Comparison of ENCODE assay signal across 8 mouse cellular contexts in genomic region chr7:81372337-81372920, GRCm38 (mm10). TPM values are rescaled to one million over a fixed set of nuclear protein-coding genes. Genes with fewer than 3 reads are reported as not detected.
DNase-seq lines count a peak whose midpoint lies in the region; ATAC-seq lines count a peak whose summit lies in the region.

No protein-coding gene starts in this region.

- H3K36me3 ChIP-seq in forebrain, embryonic 13.5 days (ENCODE audit: poor library complexity, severe bottlenecking), result no peaks in the 10 kb centered on the region
- H3K36me3 ChIP-seq in midbrain, embryonic 14.5 days (ENCODE audit: control insufficient read depth, insufficient read depth, low read length), result no peaks in the 10 kb centered on the region

- no peaks in the 10 kb centered on the region for H3K27me3 ChIP-seq in forebrain, embryonic 13.5 days
- no peaks in the 10 kb centered on the region for H3K27me3 ChIP-seq in midbrain, embryonic 14.5 days (ENCODE audit: control insufficient read depth, insufficient read depth, low read length)

- H3K9me3 ChIP-seq in forebrain, embryonic 13.5 days (replicated peaks), result no peaks in the 10 kb centered on the region
- H3K9me3 ChIP-seq in midbrain, embryonic 14.5 days (ENCODE audit: control insufficient read depth, low read length), result no peaks in the 10 kb centered on the region

- WGBS in forebrain, embryonic 13.5 days, result 9% methylated on average over 13 of the region's 13 CpGs
- 7% methylated on average over 13 of the region's 13 CpGs for WGBS in midbrain, embryonic 14.5 days

- DNase-seq in ZHBTc4 (ENCODE audit: low read depth, low spot score), result peak; percentile 64
- peak; percentile 10 for DNase-seq in cerebellum, adult 11 months
- DNase-seq in heart, postnatal 10 days, result peak; percentile 41 to 57
- peak; percentile 46 to 86 for DNase-seq in left cerebral cortex, adult 8-10 months (ENCODE audit: low spot score in 2 of 2)
- DNase-seq in midbrain, embryonic 14.5 days, result peak; percentile 84
- peak; percentile 9 for DNase-seq in yolk sac, embryonic 10.5 days (ENCODE audit: low spot score)
- no peak for DNase-seq in spleen, postnatal 36 days (ENCODE audit: low spot score in 2 of 2)

- ATAC-seq in forebrain, embryonic 13.5 days, result peak; percentile 98
- ATAC-seq in midbrain, embryonic 14.5 days (ENCODE audit: low FRiP score, low TSS enrichment), result peak; percentile 86

- peak overlapping the region; percentile 40; the same call in 1 of the 2 replicates for H3K9ac ChIP-seq in forebrain, embryonic 13.5 days
- peak overlapping the region; percentile 50; the same call in 1 of the 2 replicates for H3K9ac ChIP-seq in midbrain, embryonic 14.5 days (replicated peaks; ENCODE audit: low read length)

- H3K4me2 ChIP-seq in forebrain, embryonic 13.5 days, result peak overlapping the region; percentile 48
- H3K4me2 ChIP-seq in midbrain, embryonic 14.5 days (ENCODE audit: low read length), result peak overlapping the region; percentile 54

- intact Hi-C loops in heart, postnatal 10 days (cut with DNase I), result no loop called here

- H3K4me1 ChIP-seq in forebrain, embryonic 13.5 days, result peaks cover 10% of the 10 kb centered on the region
- peaks cover 8% of the 10 kb centered on the region; the same call in 1 of the 2 replicates for H3K4me1 ChIP-seq in midbrain, embryonic 14.5 days (ENCODE audit: control insufficient read depth, insufficient read depth, low read length)

- no peak overlapping the region for H3K27ac ChIP-seq in forebrain, embryonic 13.5 days
- no peak overlapping the region for H3K27ac ChIP-seq in midbrain, embryonic 14.5 days (replicated peaks; ENCODE audit: low read depth, low read length)

- H3K4me3 ChIP-seq in forebrain, embryonic 13.5 days, result peak overlapping the region; percentile 24
- peak overlapping the region; percentile 24 for H3K4me3 ChIP-seq in midbrain, embryonic 14.5 days (replicated peaks; ENCODE audit: low read depth, low read length)

RNA-seq across cellular contexts. Expression of gene Rps17, which starts 27.4 kb away (rescaled TPM):
- 1,016 and 1,034 TPM in 2 replicates for polyA plus RNA-seq in forebrain, embryonic 13.5 days (2015; fragmentation: Nextera tagmentation; extraction: Ambion mirVana)
- total RNA-seq in heart, postnatal 10 days (2021), result 1,000 to 10,000 TPM in 1 of 2 experiments, 100 to 1,000 TPM in 1; 997 to 1,016 TPM
- 100 to 1,000 TPM; 520 to 601 (median 552) TPM for total RNA-seq in left cerebral cortex, adult 8-10 months (2022)
- polyA plus RNA-seq in midbrain, embryonic 14.5 days (2014; fragmentation: Nextera tagmentation; extraction: Ambion mirVana), result 695 and 865 TPM in 2 replicates

Comparison
In these comparisons a context has a peak if more than half of its experiments do, and no peak if none do; other contexts are left out.
1. DNase-seq: peak in ZHBTc4 (single experiment), cerebellum, adult 11 months (single experiment), heart, postnatal 10 days (2 of 2), left cerebral cortex, adult 8-10 months (2 of 2), midbrain, embryonic 14.5 days (single experiment) and yolk sac, embryonic 10.5 days (single experiment); none in spleen, postnatal 36 days (0 of 2).